Mouse (Mus musculus) heart, embryonic 12.5 days (tissue): ENCODE measurements around the gene Pitpnm1. TPM values are rescaled to one million over a fixed set of nuclear protein-coding genes. Genes with fewer than 3 reads are reported as not detected.
"Not testable (repeated sequence)": the region's sequence is repeated elsewhere in the genome, so short reads cannot be mapped to it uniquely, and the experiment has no call there.

Experiments used
- ATAC-seq: fragments of 200-750 bp; cut with Nextera tagmentation; 2 replicates; pipeline ENCODE4 v1.8.0; 2017; ENCODE audit warnings: moderate TSS enrichment, moderate library complexity; ENCODE audit not compliant: insufficient number of reproducible peaks, low FRiP score
- H3K27ac ChIP-seq: fragments of 300-500 bp; sonication (generic); 2 replicates; pipeline ENCODE4 v1.5.1; 2016; ENCODE audit warnings: mild to moderate bottlenecking, moderate library complexity; ENCODE audit not compliant: poor library complexity, severe bottlenecking
- H3K27me3 ChIP-seq: fragments of 300-500 bp; sonication (generic); replicated peaks from 2 replicates; pipeline ENCODE4 v1.6.1; 2016; ENCODE audit warnings: mild to moderate bottlenecking, moderate library complexity
- H3K36me3 ChIP-seq: fragments of 300-500 bp; sonication (generic); 2 replicates; pipeline ENCODE4 v1.6.1; 2016; ENCODE audit warnings: mild to moderate bottlenecking, moderate library complexity
- H3K4me1 ChIP-seq: fragments of 300-500 bp; sonication (generic); replicated peaks from 2 replicates; pipeline ENCODE4 v1.6.1; 2016; ENCODE audit warnings: mild to moderate bottlenecking
- H3K4me2 ChIP-seq: fragments of 300-500 bp; sonication (generic); 2 replicates; pipeline ENCODE4 v1.6.1; 2016; ENCODE audit warnings: mild to moderate bottlenecking, moderate library complexity
- H3K4me3 ChIP-seq: fragments of 300-500 bp; sonication (generic); 2 replicates; pipeline ENCODE4 v1.5.1; 2016; ENCODE audit warnings: mild to moderate bottlenecking
- H3K9ac ChIP-seq: fragments of 300-500 bp; sonication (generic); 2 replicates; pipeline ENCODE4 v1.6.1; 2016; ENCODE audit warnings: mild to moderate bottlenecking, moderate library complexity
- H3K9me3 ChIP-seq: fragments of 300-500 bp; sonication (generic); replicated peaks from 2 replicates; pipeline ENCODE4 v1.6.1; 2016; ENCODE audit warnings: mild to moderate bottlenecking, moderate library complexity
- WGBS: fragments of 180-500 bp; shearing (Covaris S2); methylation state at CpG from one replicate; pipeline ENCODE4 v1.1.7; 2016; 5-methylcytosine and 5-hydroxymethylcytosine counted together
- polyA plus RNA-seq: library from polyadenylated mRNA; unstranded; fragments of >200 nt; fragmentation: Nextera tagmentation; extraction: Ambion mirVana; gene quantifications from 2 replicates; pipeline ENCODE4 v1.2.1, GENCODE M21; 2016

Pitpnm1 gene
- polyA plus RNA-seq, 1 experiment from 2014 or later = 23.3 TPM

- ATAC-seq = no peak
- Histone ChIP-seq H3K4me1 (peaks cover 15% of the 10 kb centered on the region), H3K27me3 (no peaks in the 10 kb centered on the region), H3K4me2 (no peak overlapping the region), H3K27ac (no peak overlapping the region), H3K9me3 (no peaks in the 10 kb centered on the region), H3K9ac (no peak overlapping the region), H3K4me3 (no peak overlapping the region), H3K36me3 (no peaks in the 10 kb centered on the region)
- 87% methylated on average over 5 of the region's 5 CpGs for WGBS
These were observed 41.2 kb upstream of the Pitpnm1 start for GRCm38 (mm10) chr19:4058581-4058980.

GRCm38 (mm10) chr19:4059069-4059740 lies 40.6 kb upstream of the Pitpnm1 start, which contains the start of gene Gstp3:
TSS of gene Gstp3 (minus strand) at chr19:4059569.
- H3K36me3 ChIP-seq = no peaks in the 10 kb centered on the region
- no peak within 1 kb of the TSS for H3K4me2 ChIP-seq
- H3K27me3 ChIP-seq = no peaks in the 10 kb centered on the region
- whole genome bisulfite sequencing = 66% methylated on average over 15 of the region's 15 CpGs
- H3K4me1 ChIP-seq = peaks cover 15% of the 10 kb centered on the region
- no peak within 1 kb of the TSS for H3K27ac ChIP-seq
- no peak within 1 kb of the TSS for H3K9ac ChIP-seq
- peak; percentile 29; the same call in 1 of the 2 replicates for ATAC-seq
- H3K9me3 ChIP-seq = no peaks in the 10 kb centered on the region
- no peak within 1 kb of the TSS for H3K4me3 ChIP-seq

GRCm38 (mm10) chr19:4060044-4060898 lies 39.5 kb upstream of the Pitpnm1 start:
- H3K27ac ChIP-seq, H3K9me3 ChIP-seq, H3K36me3 ChIP-seq, H3K4me3 ChIP-seq, H3K9ac ChIP-seq, H3K4me2 ChIP-seq, H3K27me3 ChIP-seq, ATAC-seq: not testable (repeated sequence)
- H3K4me1 ChIP-seq = peaks cover 15% of the 10 kb centered on the region
- 88% methylated on average over 8 of the region's 8 CpGs for WGBS

- no peak overlapping the region for H3K9ac ChIP-seq
- no peak overlapping the region for H3K4me3 ChIP-seq
These were observed 38.8 kb upstream of the Pitpnm1 start for GRCm38 (mm10) chr19:4060899-4061465.

GRCm38 (mm10) chr19:4063357-4063756 lies 36.4 kb upstream of the Pitpnm1 start:
- not testable (repeated sequence) for H3K36me3 ChIP-seq, ATAC-seq, H3K4me2 ChIP-seq, H3K4me1 ChIP-seq, H3K27me3 ChIP-seq, H3K4me3 ChIP-seq, H3K27ac ChIP-seq, H3K9me3 ChIP-seq, H3K9ac ChIP-seq
- WGBS = 28% methylated on average over 4 of the region's 4 CpGs

More at GRCm38 (mm10) chr19:4060899-4061465, 38.8 kb upstream of the Pitpnm1 start:
- no peaks in the 10 kb centered on the region for H3K36me3 ChIP-seq
- no peaks in the 10 kb centered on the region for H3K27me3 ChIP-seq
- H3K27ac ChIP-seq = no peak overlapping the region
- no peaks in the 10 kb centered on the region for H3K9me3 ChIP-seq
- no peak for ATAC-seq
- H3K4me2 ChIP-seq = no peak overlapping the region
- H3K4me1 ChIP-seq = peaks cover 15% of the 10 kb centered on the region
- WGBS = 85% methylated on average over 6 of the region's 6 CpGs

- not testable (repeated sequence) for H3K9ac ChIP-seq, H3K36me3 ChIP-seq, ATAC-seq, H3K4me1 ChIP-seq, H3K27me3 ChIP-seq, H3K9me3 ChIP-seq, H3K4me3 ChIP-seq, H3K27ac ChIP-seq
- H3K4me2 ChIP-seq = 0 out of 2 replicates have a peak overlapping the region, but pooled peaks have one; percentile 19
- 18% methylated on average over 9 of the region's 11 CpGs for WGBS
These were observed 35.3 kb upstream of the Pitpnm1 start for GRCm38 (mm10) chr19:4064501-4064900.

- Histone ChIP-seq H3K36me3 (no peaks in the 10 kb centered on the region), H3K4me1 (no peaks in the 10 kb centered on the region), H3K4me2 (no peak overlapping the region), H3K9me3 (no peaks in the 10 kb centered on the region), H3K27me3 (no peaks in the 10 kb centered on the region), H3K9ac (no peak overlapping the region), H3K4me3 (no peak overlapping the region), H3K27ac (no peak overlapping the region)
- no peak for ATAC-seq
- WGBS = 81% methylated on average over 6 of the region's 6 CpGs
These were observed 33.5 kb upstream of the Pitpnm1 start for GRCm38 (mm10) chr19:4066280-4066679.

- Histone ChIP-seq H3K4me2 (no peak overlapping the region), H3K4me3 (no peak overlapping the region), H3K9ac (no peak overlapping the region), H3K27ac (no peak overlapping the region), H3K27me3 (no peaks in the 10 kb centered on the region), H3K36me3 (no peaks in the 10 kb centered on the region), H3K4me1 (no peaks in the 10 kb centered on the region), H3K9me3 (no peaks in the 10 kb centered on the region)
- no peak for ATAC-seq
These were observed 32.9 kb upstream of the Pitpnm1 start for GRCm38 (mm10) chr19:4066877-4067276.

GRCm38 (mm10) chr19:4068242-4068641 lies 31.6 kb upstream of the Pitpnm1 start:
- not testable (repeated sequence) for H3K36me3 ChIP-seq, H3K9ac ChIP-seq, H3K4me3 ChIP-seq, H3K9me3 ChIP-seq, H3K27ac ChIP-seq, ATAC-seq, H3K4me1 ChIP-seq, H3K27me3 ChIP-seq, H3K4me2 ChIP-seq
- 89% methylated on average over 2 of the region's 2 CpGs for WGBS

GRCm38 (mm10) chr19:4068717-4069410 lies 30.9 kb upstream of the Pitpnm1 start:
- no peak for ATAC-seq
- no peak overlapping the region for H3K4me2 ChIP-seq
- no peaks in the 10 kb centered on the region for H3K9me3 ChIP-seq
- no peaks in the 10 kb centered on the region for H3K36me3 ChIP-seq
- no peaks in the 10 kb centered on the region for H3K27me3 ChIP-seq
- H3K27ac ChIP-seq = no peak overlapping the region
- no peak overlapping the region for H3K4me3 ChIP-seq
- no peak overlapping the region for H3K9ac ChIP-seq
- 78% methylated on average over 15 of the region's 15 CpGs for WGBS
- no peaks in the 10 kb centered on the region for H3K4me1 ChIP-seq

- Histone ChIP-seq H3K4me2 (no peak overlapping the region), H3K9me3 (no peaks in the 10 kb centered on the region), H3K4me1 (no peaks in the 10 kb centered on the region), H3K27me3 (no peaks in the 10 kb centered on the region), H3K36me3 (no peaks in the 10 kb centered on the region), H3K27ac (no peak overlapping the region), H3K4me3 (no peak overlapping the region), H3K9ac (no peak overlapping the region)
- 79% methylated on average over 15 of the region's 15 CpGs for WGBS
- ATAC-seq = no peak
These were observed 29.5 kb upstream of the Pitpnm1 start for GRCm38 (mm10) chr19:4070311-4070710.
